Mouse (Mus musculus) lung, postnatal 10 days (tissue): ENCODE results near the gene Pdlim4.

Source experiments
- DNase-seq: peaks from one replicate; pipeline ENCODE4 v3.0.0; 2021

Gene Pdlim4

DNA sequence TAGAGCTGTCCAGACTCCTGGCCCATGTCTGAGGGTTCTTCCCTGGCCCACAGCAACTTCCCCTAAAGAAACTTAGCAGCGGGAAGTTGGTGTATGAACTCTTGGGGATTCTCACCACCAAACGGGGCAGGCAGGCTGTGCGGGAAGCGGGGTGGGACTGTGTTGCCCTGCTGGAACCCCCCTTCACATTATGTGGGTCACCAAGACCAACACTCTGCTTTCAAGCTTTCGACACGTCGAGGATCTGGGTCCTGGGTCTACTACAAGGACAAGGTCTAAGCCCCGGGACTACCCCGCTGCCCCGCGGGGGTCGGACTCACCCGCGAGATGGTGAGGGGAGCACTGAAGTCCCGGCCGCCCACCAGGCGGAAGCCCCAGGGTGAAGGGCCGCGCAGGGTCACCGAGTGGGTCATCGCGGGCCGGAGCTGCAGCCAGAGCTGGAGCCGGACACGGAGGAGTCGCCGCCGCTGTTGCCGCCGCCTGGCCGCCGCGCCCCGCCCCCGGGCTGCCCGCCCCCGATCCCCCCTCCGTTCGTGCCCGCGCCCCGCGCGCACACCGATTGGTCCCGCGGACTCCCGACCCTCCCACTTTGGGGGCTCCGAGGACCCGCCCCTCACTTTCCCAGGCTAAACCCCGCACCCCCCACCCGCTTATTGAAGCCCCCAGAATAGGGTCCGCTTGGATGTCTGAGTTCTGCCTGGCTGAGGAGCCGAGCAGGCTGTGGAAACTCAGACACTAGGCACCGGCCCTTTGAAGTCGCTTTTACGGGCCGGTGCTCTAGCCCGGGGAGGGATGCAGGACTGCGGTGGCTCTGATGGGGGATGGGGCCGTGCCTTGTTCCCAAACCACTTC lies at the start of gene Pdlim4:
Gene Pdlim4, minus strand, starts transcription at position 495 of the 852 bp plus-strand sequence.
- peak; percentile 54 for DNase-seq

DNA sequence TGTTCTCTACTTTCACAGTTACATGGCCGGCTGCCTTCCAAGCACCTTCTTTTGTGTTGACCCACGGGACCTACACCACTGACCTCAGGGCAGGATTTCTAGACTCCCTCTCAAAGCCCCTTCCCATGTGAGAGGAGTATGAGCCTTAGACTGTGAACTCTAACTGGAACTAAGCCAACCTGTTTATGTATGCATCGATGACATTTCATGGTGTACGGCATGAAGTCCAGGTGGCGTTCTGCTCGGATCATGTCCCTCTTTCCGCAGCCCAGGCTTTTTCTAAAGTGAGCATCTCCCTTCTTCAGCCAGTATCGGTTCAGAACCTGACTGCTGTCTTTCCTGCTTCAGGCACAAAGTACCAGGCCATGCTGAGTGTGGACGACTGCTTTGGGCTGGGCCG lies 48.3 kb upstream of the Pdlim4 start:
- no peak for DNase-seq

DNA sequence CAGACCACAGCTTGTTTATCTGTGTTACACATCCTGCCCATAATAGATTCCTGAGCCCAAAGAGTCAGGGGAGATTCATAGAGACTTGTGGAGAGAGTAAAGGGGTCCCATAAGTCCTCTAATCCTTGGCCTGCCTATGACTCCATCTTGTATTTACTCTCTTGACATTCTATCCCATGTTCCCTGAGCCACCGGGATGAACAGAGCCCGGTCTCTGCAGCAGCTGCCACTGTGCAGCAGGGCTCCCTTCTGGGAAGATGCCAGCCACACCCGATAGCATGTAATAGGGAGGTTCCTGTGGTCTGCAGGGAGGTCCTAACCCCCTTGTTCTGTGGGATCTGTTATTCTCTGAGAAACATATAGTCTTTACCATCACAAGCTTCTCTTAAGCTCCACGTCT lies 47.6 kb upstream of the Pdlim4 start:
- no peak for DNase-seq

DNA sequence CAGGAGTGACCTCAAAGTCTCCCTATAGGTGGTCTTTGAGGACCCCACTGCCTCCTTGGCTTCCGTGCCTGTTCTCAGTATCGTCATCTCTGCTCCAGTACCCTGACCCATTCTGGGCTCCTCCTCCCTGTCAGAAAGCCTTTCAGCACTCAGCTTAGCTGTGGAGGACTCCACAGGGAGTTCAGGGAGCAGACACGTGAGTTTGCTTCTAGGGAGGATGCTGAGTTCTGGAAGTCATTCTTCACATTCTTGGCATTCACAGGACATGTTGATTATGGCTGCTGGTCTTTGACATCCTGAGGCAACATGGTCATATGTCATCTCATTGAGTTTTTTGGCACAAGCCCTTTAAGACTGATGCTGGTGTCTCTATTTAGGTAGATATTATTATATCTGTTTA lies 47.1 kb upstream of the Pdlim4 start:
- no peak for DNase-seq

DNA sequence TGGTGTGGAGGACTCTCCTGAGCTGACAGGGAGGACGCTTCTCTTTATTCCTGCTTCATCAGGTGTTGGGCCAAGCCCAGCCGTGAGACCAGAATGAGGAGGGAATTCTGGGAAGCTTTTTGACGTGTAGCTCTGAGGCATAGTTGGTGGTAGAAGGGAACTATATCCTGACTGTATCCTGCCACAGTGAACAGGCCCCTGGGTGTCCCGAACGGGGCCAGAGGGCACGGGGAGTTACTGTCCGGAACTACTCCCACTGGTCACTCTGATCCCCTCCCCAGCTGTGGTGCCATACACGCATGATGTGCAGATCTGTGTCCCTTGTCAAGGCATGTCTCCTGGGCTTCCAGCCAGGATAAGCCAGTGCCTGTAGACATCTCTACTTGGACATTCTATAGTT lies 46.5 kb upstream of the Pdlim4 start:
- no peak for DNase-seq

DNA sequence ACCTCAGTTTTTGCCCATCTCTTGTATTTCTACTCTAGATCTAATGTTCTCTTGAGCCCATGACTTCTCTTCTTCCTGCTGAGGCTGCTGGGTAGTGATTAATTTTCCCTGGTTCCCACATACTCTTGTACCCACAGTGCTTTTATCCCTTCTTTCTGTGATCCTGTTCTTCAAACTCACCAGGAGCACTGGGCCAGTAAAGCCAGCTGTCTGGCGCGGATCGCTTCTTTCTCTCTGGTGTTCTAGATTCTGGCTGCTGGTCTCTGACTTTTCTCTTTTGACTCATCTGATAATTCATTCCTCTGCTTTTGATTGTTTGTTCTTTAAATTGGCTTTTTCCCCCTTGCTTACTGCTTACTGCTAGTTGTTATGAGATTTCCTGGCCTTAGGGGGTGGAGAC lies 45.9 kb upstream of the Pdlim4 start:
- no peak for DNase-seq

DNA sequence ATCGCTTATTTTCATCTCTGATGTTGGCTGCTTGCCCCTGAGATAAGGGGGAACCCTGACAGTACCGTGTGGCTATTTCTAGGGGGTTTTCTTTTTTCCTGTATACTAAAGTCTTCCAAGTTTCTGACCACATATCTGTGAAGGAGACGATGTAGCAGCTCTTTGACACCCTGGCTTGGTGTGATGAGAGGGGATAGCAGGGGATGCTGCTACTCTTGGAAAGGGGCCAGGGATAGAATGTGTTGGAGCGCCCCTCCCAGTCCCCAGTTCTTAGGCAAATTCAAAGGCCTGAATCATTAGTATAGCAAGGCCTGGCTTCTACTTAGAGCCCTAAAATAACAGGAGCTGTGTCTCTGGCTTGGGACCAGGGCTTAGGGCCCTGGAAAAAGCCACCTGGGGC lies 44.5 kb upstream of the Pdlim4 start:
- peak; percentile 60 for DNase-seq

DNA sequence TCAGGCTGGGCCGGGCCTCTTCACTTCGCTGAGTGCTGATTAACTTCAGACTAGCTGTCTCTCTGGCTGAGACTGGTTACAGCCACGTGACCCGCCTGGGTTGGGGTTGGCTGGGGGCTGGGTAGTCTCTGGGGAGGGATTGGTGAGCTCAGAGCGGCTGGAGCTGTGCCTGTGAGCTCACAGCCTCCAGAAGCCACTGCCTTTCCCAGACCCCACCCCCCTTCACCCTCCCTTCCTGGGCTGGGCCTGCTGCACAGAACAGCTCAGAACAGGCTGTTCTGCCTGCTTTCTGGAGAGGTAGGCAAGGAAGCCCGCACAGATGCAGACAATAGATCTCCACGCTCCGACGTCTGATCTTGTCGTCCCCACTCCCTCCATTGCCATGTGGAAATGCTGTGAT lies 44.1 kb upstream of the Pdlim4 start:
- DNase-seq: peak; percentile 97

DNA sequence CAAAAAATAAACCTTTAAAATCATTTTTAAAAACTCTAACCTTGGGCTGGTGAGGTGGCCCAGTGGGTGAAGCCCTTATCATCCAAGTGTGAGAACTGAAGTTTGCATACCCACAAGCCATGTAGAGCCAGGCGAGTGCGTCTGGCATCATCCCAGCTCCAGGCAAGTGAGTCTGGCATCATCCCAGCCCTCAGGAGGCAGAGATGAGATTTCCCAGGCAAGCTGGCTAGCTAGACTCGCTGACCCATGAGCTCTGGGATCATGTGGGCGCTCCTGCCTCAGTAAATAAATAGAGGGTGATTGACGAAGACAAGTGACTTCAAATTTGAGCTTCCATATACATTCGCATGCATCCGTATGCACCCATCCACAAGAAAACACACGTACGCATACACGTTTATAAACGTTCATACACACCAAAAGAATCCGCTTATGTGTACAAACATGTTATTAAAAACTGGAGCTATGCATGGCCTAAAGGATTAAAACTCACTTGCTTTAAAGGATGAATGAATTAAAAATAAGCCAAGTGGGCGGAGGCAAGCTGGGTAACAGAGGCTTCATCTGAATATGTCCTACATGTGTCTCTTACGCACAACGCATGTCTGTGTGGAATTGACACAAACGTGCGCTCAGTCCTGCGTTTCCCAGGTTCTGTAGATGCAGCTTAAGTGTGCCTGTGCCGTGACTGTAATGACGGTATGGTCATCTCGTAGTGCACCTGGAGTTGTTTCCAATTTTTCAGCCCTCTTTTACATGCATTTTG lies 43.3 kb upstream of the Pdlim4 start:
- peak; percentile 38 for DNase-seq

DNA sequence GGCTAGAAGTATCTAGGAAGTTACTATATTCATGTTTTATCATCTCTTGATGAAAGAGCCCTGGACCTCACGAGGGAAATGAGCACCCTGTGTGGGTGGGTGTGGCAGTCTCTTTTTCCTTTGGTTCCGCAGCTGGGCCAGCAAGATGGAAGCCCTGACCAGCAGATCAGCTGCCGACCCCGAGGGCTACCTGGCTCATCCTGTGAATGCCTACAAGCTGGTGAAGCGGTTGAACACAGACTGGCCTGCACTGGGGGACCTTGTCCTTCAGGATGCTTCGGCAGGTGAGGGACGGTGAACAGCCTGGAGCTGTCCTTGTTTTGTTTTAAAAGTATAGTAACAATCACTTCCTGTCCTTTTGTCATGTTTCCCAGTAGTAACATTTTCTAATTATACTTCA lies 42.5 kb upstream of the Pdlim4 start:
- DNase-seq: no peak

DNA sequence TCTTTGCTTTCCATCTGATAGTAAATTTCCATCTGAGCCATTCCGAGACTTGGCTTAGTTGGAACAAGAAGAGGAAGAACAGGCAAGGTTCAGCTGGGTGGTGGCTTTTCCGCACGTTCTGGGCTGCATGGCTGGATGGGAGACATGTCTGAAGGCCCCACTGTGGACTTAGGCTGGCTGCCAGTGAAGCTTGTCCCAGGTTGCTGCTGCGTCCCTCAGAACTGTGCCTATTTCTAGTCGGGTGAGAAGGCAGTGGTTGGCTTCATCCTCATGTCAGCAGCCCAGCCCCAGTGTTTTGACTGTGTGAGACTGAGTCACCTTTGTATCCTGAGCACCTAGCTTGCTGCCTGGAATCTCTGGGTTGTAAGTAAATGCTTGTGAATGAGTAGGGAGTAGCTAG lies 40.1 kb upstream of the Pdlim4 start:
- DNase-seq: no peak

DNA sequence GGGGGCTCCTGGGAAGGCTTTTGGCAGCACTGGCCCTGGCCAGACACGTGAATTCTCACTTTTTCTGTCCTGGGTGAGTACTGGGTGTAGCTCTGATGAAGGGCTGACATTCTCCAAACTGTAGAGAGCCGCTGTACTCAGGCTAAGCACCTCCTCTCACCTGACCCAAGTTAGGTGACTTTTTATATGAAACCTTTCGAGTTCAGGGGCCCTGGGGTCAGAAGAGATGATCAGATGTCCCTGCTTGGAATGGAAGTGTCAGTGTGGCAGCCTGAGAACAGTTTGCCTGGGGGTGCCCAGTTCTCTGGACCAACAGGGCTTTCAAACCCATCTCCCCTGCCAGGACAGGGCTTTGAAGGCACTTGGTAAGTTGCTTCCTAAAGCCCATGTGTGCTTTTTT lies 39.3 kb upstream of the Pdlim4 start:
- no peak for DNase-seq

DNA sequence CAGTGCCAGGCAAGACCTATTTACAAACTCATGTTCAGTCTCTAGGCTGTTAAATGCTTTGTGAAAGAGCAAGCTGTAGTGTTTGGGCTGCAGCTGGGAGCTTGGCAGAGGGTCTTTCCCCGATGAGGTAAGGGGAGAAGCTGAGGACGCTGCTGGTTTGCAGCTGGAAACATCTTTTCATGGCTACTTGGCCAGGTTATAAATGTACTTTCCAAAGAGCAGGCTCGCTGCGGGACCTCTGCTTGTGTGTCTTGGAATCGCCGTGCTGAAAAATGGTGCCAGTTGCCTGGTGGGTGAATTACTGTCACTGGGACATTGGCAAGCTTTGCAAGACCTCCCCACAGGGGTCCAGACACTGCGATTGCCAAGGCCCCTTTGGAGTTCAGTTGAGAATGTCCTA lies 38.4 kb upstream of the Pdlim4 start:
- DNase-seq: peak; percentile 47

DNA sequence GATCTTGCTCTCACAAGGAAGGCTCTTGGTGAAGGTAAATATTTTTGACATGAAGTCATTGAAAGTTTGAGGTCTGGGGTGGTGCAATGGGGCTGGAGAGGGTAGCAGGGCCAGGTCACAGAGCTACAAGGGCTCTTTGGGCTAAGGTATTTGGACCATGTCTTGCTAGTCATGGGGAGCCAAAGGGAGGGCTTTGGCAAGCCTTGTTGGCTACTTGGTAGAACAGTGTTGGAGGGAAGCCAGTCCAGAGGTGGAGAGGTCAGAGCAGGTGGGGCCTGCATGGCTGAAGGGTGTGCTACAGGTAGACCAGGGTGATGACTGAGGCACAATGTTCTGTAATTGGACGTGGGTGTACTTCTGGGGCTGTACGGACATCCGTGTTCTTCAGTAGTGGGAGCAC lies 37.9 kb upstream of the Pdlim4 start:
- peak; percentile 70 for DNase-seq

DNA sequence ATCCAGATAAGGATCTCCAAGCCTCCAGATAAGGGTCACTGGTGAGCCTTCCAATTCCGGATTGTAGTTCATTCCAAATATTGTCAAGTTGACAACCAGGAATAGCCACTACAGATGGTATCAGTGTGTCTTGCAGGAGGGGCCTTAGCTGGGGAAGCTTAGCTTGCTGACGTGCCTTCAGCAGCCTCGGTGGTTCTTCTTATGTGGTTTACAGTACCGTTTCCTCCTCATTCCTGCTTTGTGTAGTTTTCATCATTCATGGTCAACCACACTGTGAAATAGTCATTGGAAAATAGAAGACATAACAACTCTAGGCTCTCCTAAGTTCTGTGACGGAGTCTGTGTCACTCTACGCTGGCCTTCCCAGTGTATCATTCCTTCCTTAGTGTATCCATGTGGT lies 36.2 kb upstream of the Pdlim4 start:
- no peak for DNase-seq

DNA sequence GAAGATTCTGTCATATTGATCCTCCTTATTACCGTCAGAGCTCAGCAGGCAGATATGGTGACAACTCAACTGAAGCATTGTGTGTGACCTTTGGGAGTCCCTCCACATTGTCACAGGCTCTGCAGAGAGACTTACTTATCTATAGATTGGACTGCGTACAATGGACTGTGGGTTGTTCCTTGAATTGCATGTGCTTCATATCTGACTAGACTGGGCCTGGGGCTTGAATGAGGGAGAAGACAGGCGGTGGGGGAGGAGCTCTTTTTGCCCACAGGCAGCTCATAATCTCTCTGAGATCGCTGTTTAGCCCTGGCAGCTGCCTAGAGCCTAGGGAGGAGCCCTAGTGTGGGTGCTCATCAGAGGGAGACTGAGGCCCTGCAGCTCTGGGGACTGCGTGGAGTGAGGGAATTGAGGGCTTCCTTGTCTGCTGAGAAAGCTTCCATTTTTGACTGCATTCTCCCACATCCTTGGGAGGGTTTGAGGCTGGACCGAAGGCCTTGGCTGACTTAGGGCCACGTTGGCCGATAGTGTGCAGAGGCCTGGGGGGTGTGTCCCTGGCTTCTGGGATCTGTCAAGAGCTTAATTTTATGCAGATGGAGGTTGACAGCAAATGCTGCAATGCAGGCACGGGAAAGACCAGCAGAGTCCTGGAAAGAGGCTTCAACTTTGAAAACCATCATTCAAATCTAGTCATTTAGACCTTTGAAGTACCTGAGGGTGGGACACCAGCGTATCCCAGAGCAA lies 34.1 kb upstream of the Pdlim4 start:
- DNase-seq: no peak

DNA sequence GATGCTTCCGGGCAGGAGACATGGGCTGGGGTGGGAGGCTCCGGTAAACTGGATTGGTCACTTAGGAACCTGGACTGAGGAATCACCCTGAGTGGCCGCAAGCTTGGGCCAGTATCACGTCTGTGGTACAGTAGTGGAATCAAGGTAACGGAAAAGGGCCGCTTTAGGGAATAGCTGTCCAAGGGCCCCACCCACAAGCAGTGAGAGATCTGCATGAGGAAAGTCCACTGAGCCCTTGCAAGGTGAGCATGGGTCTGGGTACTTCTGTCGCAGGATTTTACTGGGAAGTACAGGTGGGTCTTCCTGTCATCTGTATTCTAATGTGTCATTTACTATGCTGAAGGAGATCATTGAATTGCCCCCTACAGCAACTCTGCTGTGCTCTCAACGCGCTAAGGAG lies 32.9 kb upstream of the Pdlim4 start:
- DNase-seq: no peak

DNA sequence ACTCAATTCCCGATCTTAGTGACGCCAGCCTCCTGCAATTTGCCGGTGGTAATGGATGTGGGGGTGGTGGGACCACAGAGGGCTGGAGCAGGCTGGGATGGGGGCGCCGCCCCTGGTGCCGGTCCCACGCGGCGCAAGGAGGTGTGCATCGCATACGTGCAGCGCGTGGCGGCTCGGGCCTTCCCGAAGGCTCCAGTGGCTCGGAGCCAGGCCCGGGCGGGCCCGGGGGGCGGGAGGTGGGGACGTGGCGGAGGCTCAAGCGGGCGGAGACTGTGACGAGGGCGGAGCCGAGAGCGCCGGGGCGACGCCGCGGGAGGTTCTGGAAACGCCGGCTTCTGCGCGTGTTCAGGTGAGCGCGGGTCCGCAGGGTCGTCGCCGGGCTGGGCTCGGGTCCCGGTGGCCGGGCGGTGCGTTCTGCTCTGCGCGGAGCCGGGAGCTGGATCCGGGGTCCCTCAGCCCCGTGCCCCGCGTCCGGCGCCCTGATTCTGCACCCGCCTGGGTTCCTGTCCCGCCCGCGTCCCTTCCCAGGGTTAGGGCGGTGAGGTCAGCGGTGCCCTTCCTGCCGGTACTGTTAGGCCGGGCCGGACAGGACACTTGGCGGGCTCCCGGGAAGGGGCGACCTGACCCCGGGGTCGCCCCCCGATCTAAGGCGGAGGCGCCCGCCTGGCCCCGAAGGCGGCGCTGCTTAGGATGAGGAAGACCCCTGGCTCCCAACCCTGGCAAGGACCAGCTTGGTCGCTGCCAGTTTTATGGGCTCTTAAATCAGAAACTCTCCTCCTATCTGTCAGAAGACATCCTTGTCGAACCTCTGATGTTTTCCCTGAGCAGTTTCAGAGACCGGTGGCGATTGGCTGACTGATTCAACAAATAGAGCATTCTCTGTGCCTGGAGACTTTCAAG lies 32.1 kb upstream of the Pdlim4 start:
- DNase-seq: peak; percentile 78

DNA sequence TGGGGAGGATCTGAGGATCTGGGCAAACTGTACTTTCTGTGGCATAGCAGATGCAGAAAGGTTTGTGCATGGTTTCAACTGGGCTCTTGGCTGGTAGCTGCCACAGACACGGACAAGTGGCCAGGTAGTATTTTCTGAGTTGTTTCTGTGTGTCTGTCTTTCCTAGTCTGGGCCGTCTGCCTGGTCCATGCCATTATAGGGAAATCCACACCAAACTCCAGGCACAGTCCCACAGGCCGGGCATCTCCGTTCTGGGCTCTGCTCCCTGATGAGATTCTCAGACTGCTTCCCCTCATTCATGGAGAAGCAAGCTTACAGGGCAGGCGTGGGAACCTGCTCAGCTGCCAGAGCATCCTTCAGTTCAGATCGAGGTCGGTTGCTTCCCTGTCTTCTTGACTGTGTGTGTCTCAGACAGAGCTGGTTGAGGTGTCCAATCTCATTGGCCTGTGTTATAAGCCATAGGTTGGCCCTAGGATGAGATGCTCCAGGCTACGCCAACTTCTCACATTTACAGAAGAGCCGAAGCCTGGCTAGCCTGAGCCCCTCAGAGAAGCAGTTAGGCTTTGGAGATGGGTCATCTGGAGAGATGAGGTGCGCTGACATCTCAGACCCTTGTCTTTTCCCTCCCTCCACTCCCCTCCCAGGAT lies 31.4 kb upstream of the Pdlim4 start, which contains the start of gene P4ha2:
Gene P4ha2, plus strand, starts transcription at position 51 of the 647 bp plus-strand sequence.
- no peak for DNase-seq

DNA sequence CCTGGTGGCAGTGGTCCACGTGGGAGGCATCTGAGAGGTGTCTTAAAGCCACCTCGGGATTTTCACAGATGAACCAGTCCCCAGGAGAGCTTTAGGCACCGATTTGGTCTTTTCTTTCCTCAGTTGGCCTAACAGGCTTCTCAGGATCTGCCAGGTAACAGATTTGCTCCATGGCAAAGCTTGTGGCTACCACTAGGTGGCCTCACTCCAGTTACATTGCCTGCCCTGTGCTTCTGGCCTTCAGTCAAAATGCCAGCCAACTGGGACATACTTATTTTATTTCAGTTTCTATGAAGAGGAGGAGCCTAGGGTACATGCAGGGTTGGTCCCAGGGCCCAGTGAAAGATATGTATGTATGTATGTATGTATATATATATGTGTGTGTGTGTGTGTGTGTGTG lies 24.2 kb upstream of the Pdlim4 start:
- peak; percentile 71 for DNase-seq

DNA sequence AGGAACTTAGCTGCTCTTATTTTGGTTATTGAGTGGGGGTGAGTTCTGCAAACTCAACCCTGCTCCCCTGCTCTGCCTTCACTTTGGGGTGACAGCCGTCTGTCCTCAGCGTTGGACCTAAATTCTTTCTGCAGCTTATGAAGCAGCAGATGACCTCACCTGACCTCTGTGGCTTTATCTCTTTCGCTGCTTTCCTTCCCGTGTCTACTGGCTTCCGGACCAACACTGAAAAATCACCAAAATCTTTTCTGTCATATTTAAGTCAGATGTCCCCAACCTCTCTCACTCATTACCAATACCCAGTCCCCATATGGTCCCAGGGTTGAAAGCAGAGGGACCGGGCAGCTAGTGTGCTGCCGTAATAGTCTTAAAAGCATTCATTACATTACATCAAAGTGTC lies 23.4 kb upstream of the Pdlim4 start:
- no peak for DNase-seq

DNA sequence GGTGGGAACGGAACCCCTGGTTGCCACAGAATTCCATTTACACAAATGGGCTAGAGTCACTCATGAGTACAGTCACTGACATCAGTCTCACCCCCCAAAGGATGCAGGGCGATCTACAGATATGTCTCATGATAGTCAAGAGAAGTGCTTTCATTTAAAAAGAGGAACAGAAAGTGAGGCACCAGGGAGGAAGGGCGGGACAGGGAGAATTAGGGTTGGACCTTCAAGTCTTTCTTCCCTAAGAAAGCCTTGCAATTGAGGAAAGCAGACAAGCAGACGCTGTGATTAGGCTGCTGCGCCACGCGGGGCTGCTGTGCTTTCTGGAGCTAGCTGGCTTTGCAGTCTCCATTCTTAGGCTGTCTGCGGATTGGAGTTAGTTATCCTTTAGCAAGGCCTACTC lies 22.9 kb upstream of the Pdlim4 start:
- no peak for DNase-seq
